Mouse (Mus musculus): ENCODE results near the gene S100b. TPM values are rescaled to one million over a fixed set of nuclear protein-coding genes. Genes with fewer than 3 reads are reported as not detected.

S100b gene
- polyA plus RNA-seq, 1 experiment, result 1.5 TPM

- H3K27me3 ChIP-seq (replicated peaks; ENCODE audit: control insufficient read depth, insufficient read depth, low read length), result no peaks in the 10 kb centered on the region
- DNase-seq, result no peak
- peaks cover 3% of the 10 kb centered on the region; the same call in 1 of the 2 replicates for H3K4me1 ChIP-seq (ENCODE audit: control insufficient read depth, insufficient read depth, low read length)
- TF ChIP-seq CTCF (conservative IDR thresholded peaks at IDR 0.05; ENCODE audit: insufficient read depth, insufficient read length, low read depth, low read length) (no peak), POLR2A (IDR thresholded peaks at IDR 0.05; ENCODE audit: low read depth, low read length) (no peak)
- H3K27ac ChIP-seq (ENCODE audit: insufficient read depth, low read depth, low read length), result no peak overlapping the region
- WGBS, result 77% methylated on average over 9 of the region's 9 CpGs
- no peaks in the 10 kb centered on the region; the same call in 1 of the 2 replicates for H3K36me3 ChIP-seq (ENCODE audit: control insufficient read depth, insufficient read depth, low read length)
- H3K4me3 ChIP-seq (ENCODE audit: insufficient read depth, low read depth, low read length), result no peak overlapping the region
These were observed 35.4 kb upstream of the S100b start for GRCm38 (mm10) chr10:76218240-76218639.

- 94% methylated on average over 11 of the region's 11 CpGs for WGBS
- H3K27ac ChIP-seq (ENCODE audit: insufficient read depth, low read depth, low read length), result no peak overlapping the region
- no peak overlapping the region for H3K4me3 ChIP-seq (ENCODE audit: insufficient read depth, low read depth, low read length)
- H3K4me1 ChIP-seq (ENCODE audit: control insufficient read depth, insufficient read depth, low read length), result no peaks in the 10 kb centered on the region
- TF ChIP-seq CTCF (conservative IDR thresholded peaks at IDR 0.05; ENCODE audit: insufficient read depth, insufficient read length, low read depth, low read length) (no peak), POLR2A (IDR thresholded peaks at IDR 0.05; ENCODE audit: low read depth, low read length) (no peak)
- H3K27me3 ChIP-seq (replicated peaks; ENCODE audit: control insufficient read depth, insufficient read depth, low read length), result no peaks in the 10 kb centered on the region
- DNase-seq, result no peak
- H3K36me3 ChIP-seq (ENCODE audit: control insufficient read depth, insufficient read depth, low read length), result no peaks in the 10 kb centered on the region
These were observed 27.7 kb upstream of the S100b start for GRCm38 (mm10) chr10:76225944-76226343.

- H3K4me1 ChIP-seq (ENCODE audit: control insufficient read depth, insufficient read depth, low read length), result no peaks in the 10 kb centered on the region
- peak; percentile 9 for DNase-seq
- H3K27me3 ChIP-seq (replicated peaks; ENCODE audit: control insufficient read depth, insufficient read depth, low read length), result no peaks in the 10 kb centered on the region
- TF ChIP-seq POLR2A (IDR thresholded peaks at IDR 0.05; ENCODE audit: low read depth, low read length), result no peak
- no peak for TF ChIP-seq CTCF (conservative IDR thresholded peaks at IDR 0.05; ENCODE audit: insufficient read depth, insufficient read length, low read depth, low read length)
- no peak overlapping the region for H3K4me3 ChIP-seq (ENCODE audit: insufficient read depth, low read depth, low read length)
- 86% methylated on average over 1 of the region's 1 CpGs for WGBS
- H3K36me3 ChIP-seq (ENCODE audit: control insufficient read depth, insufficient read depth, low read length), result no peaks in the 10 kb centered on the region
- H3K27ac ChIP-seq (ENCODE audit: insufficient read depth, low read depth, low read length), result no peak overlapping the region
These were observed 24.0 kb upstream of the S100b start for GRCm38 (mm10) chr10:76229627-76230026.

- peak; percentile 94 for DNase-seq
- Histone ChIP-seq H3K4me3 (ENCODE audit: insufficient read depth, low read depth, low read length) (peak within 1 kb of the TSS; percentile 78), H3K27ac (ENCODE audit: insufficient read depth, low read depth, low read length) (peak within 1 kb of the TSS; percentile 49), H3K4me1 (ENCODE audit: control insufficient read depth, insufficient read depth, low read length) (peaks cover 2% of the 10 kb centered on the region; the same call in 1 of the 2 replicates), H3K36me3 (ENCODE audit: control insufficient read depth, insufficient read depth, low read length) (no peaks in the 10 kb centered on the region), H3K27me3 (replicated peaks; ENCODE audit: control insufficient read depth, insufficient read depth, low read length) (no peaks in the 10 kb centered on the region)
- TF ChIP-seq POLR2A (IDR thresholded peaks at IDR 0.05; ENCODE audit: low read depth, low read length) (no peak), CTCF (conservative IDR thresholded peaks at IDR 0.05; ENCODE audit: insufficient read depth, insufficient read length, low read depth, low read length) (no peak; the same call in 1 of the 2 replicates)
- WGBS, result under 1% methylated on average over 47 of the region's 47 CpGs
These were observed 16.1 kb upstream of the S100b start, which contains the start of gene Prmt2 for GRCm38 (mm10) chr10:76237341-76238225. TSS of gene Prmt2 (minus strand) at chr10:76237865.

- Histone ChIP-seq H3K4me1 (ENCODE audit: control insufficient read depth, insufficient read depth, low read length) (peaks cover 2% of the 10 kb centered on the region; the same call in 1 of the 2 replicates), H3K36me3 (ENCODE audit: control insufficient read depth, insufficient read depth, low read length) (no peaks in the 10 kb centered on the region), H3K27me3 (replicated peaks; ENCODE audit: control insufficient read depth, insufficient read depth, low read length) (no peaks in the 10 kb centered on the region), H3K27ac (ENCODE audit: insufficient read depth, low read depth, low read length) (no peak overlapping the region), H3K4me3 (ENCODE audit: insufficient read depth, low read depth, low read length) (no peak overlapping the region)
- TF ChIP-seq CTCF (conservative IDR thresholded peaks at IDR 0.05; ENCODE audit: insufficient read depth, insufficient read length, low read depth, low read length), result no peak
- TF ChIP-seq POLR2A (IDR thresholded peaks at IDR 0.05; ENCODE audit: low read depth, low read length), result no peak
- DNase-seq, result no peak
- WGBS, result 68% methylated on average over 4 of the region's 4 CpGs
These were observed 14.3 kb upstream of the S100b start for GRCm38 (mm10) chr10:76239401-76239800.

- Histone ChIP-seq H3K27ac (ENCODE audit: insufficient read depth, low read depth, low read length) (no peak overlapping the region), H3K4me3 (ENCODE audit: insufficient read depth, low read depth, low read length) (no peak overlapping the region), H3K4me1 (ENCODE audit: control insufficient read depth, insufficient read depth, low read length) (no peaks in the 10 kb centered on the region), H3K36me3 (ENCODE audit: control insufficient read depth, insufficient read depth, low read length) (no peaks in the 10 kb centered on the region), H3K27me3 (replicated peaks; ENCODE audit: control insufficient read depth, insufficient read depth, low read length) (no peaks in the 10 kb centered on the region)
- no peak for TF ChIP-seq POLR2A (IDR thresholded peaks at IDR 0.05; ENCODE audit: low read depth, low read length)
- no peak for TF ChIP-seq CTCF (conservative IDR thresholded peaks at IDR 0.05; ENCODE audit: insufficient read depth, insufficient read length, low read depth, low read length)
- no peak for DNase-seq
- WGBS, result 86% methylated on average over 2 of the region's 2 CpGs
These were observed 8.5 kb upstream of the S100b start for GRCm38 (mm10) chr10:76245106-76245505.

- no peak overlapping the region for H3K4me3 ChIP-seq (ENCODE audit: insufficient read depth, low read depth, low read length)
- H3K36me3 ChIP-seq (ENCODE audit: control insufficient read depth, insufficient read depth, low read length), result no peaks in the 10 kb centered on the region
- no peak for DNase-seq
- no peak overlapping the region for H3K27ac ChIP-seq (ENCODE audit: insufficient read depth, low read depth, low read length)
- H3K27me3 ChIP-seq (replicated peaks; ENCODE audit: control insufficient read depth, insufficient read depth, low read length), result no peaks in the 10 kb centered on the region
- WGBS, result 55% methylated on average over 4 of the region's 4 CpGs
- no peak for TF ChIP-seq POLR2A (IDR thresholded peaks at IDR 0.05; ENCODE audit: low read depth, low read length)
- no peak for TF ChIP-seq CTCF (conservative IDR thresholded peaks at IDR 0.05; ENCODE audit: insufficient read depth, insufficient read length, low read depth, low read length)
- H3K4me1 ChIP-seq (ENCODE audit: control insufficient read depth, insufficient read depth, low read length), result no peaks in the 10 kb centered on the region
These were observed 7.1 kb upstream of the S100b start for GRCm38 (mm10) chr10:76246601-76247000.

All from kidney, adult 2 months (tissue).